Comparison of ENCODE assay signal across 11 mouse cellular contexts in the genomic region with DNA sequence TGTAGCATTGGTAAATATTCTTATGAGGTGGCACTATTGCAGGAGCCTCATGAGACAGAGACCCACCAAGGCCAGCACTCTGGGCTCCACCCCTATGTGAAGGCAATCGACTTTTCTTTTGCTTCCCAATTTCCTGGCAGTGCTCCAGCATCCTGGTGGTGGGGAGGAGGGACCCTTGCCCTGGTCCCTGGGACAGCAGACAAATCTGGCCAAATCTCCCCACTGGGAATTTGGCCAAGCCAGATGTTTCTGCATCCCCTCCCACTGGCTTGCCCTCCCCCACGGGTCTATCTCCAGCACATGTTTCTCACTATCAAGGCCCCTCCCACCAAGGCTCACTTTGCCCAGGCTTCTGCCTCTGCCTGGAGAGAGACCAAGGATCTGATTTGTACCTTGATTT. TPM values are rescaled to one million over a fixed set of nuclear protein-coding genes. Genes with fewer than 3 reads are reported as not detected.
DNase-seq lines count a peak whose midpoint lies in the region; ATAC-seq lines count a peak whose summit lies in the region.
"Had no signal": no experiment of that assay in that cellular context is flagged by ENCODE, and none has a peak within 500 bp of the region (broad histone marks: within the 10 kb centered on the region; RNA-seq: fewer than 3 reads in every experiment).

No protein-coding gene starts in this region.

- no peak overlapping the region for H3K4me3 ChIP-seq in lung, embryonic 15.5 days
- H3K4me3 ChIP-seq: embryonic facial prominence, embryonic 12.5 days; hindbrain, embryonic 13.5 days had no signal

- peak; percentile 73; the same call in 1 of the 2 replicates for ATAC-seq in lung, embryonic 15.5 days (ENCODE audit: borderline replicate concordance, extremely low read depth, low FRiP score, low TSS enrichment)

- no peak overlapping the region for H3K4me2 ChIP-seq in lung, embryonic 15.5 days
- H3K4me2 ChIP-seq: embryonic facial prominence, embryonic 12.5 days; hindbrain, embryonic 13.5 days had no signal

- no peak overlapping the region for H3K9ac ChIP-seq in lung, embryonic 15.5 days
- H3K9ac ChIP-seq: embryonic facial prominence, embryonic 12.5 days; hindbrain, embryonic 13.5 days had no signal

- intact Hi-C loops in heart, postnatal 25 days (cut with DNase I), result no loop called here
- intact Hi-C loops in heart, postnatal 36 days (cut with DNase I), result no loop called here

- peaks cover 12% of the 10 kb centered on the region for H3K4me1 ChIP-seq in lung, embryonic 15.5 days
- H3K4me1 ChIP-seq: hindbrain, embryonic 13.5 days had no signal

- H3K27me3 ChIP-seq in lung, embryonic 15.5 days, result no peaks in the 10 kb centered on the region
- H3K27me3 ChIP-seq: embryonic facial prominence, embryonic 12.5 days; hindbrain, embryonic 13.5 days had no signal

- DNase-seq in heart, adult 18-20 months, result peak; percentile 33 to 46
- no peak for DNase-seq in heart, postnatal 25 days (ENCODE audit: low spot score)
- no peak for DNase-seq in lung, postnatal 14 days
- peak; percentile 22 to 32 for DNase-seq in heart, postnatal 36 days
- peak; percentile 54 for DNase-seq in ovary, postnatal 36 days (ENCODE audit: low spot score)
- DNase-seq in right cerebral cortex, postnatal 25 days, result no peak
- DNase-seq in right cerebral cortex, postnatal 4 days, result no peak
- DNase-seq: thymus, postnatal 14 days had no signal

- H3K36me3 ChIP-seq in lung, embryonic 15.5 days, result no peaks in the 10 kb centered on the region
- H3K36me3 ChIP-seq: embryonic facial prominence, embryonic 12.5 days; hindbrain, embryonic 13.5 days had no signal

- no peaks in the 10 kb centered on the region for H3K9me3 ChIP-seq in lung, embryonic 15.5 days
- H3K9me3 ChIP-seq: embryonic facial prominence, embryonic 12.5 days; hindbrain, embryonic 13.5 days had no signal

- WGBS in lung, embryonic 15.5 days, result 17% methylated on average over 2 of the region's 2 CpGs

- H3K27ac ChIP-seq in lung, embryonic 15.5 days, result no peak overlapping the region
- H3K27ac ChIP-seq: embryonic facial prominence, embryonic 12.5 days; hindbrain, embryonic 13.5 days had no signal

RNA-seq across cellular contexts. Expression of a gene that starts 10.9 kb away (rescaled TPM):
- 1 to 10 TPM; 5.3 to 5.7 TPM for total RNA-seq in heart, adult 18-20 months (2021)
- 10 to 100 TPM in 1 of 2 experiments, 1 to 10 TPM in 1; 9.6 to 13.4 TPM for total RNA-seq in heart, postnatal 25 days (2021)
- polyA plus RNA-seq in lung, embryonic 15.5 days (2015; fragmentation: Nextera tagmentation; extraction: Ambion mirVana), result 0.69 and 0.93 TPM in 2 replicates
- total RNA-seq in heart, postnatal 36 days (2021), result 10 to 100 TPM; 10.2 to 11.4 TPM

Comparison
In these comparisons a context has a peak if more than half of its experiments do, and no peak if none do; other contexts are left out.
1. DNase-seq: peak in heart, adult 18-20 months (2 of 2), heart, postnatal 36 days (2 of 2) and ovary, postnatal 36 days (single experiment); none in heart, postnatal 25 days (single experiment), lung, postnatal 14 days (single experiment), right cerebral cortex, postnatal 25 days (single experiment) and right cerebral cortex, postnatal 4 days (single experiment).